Comparison of ENCODE assay signal across 9 mouse cellular contexts in the genomic region with DNA sequence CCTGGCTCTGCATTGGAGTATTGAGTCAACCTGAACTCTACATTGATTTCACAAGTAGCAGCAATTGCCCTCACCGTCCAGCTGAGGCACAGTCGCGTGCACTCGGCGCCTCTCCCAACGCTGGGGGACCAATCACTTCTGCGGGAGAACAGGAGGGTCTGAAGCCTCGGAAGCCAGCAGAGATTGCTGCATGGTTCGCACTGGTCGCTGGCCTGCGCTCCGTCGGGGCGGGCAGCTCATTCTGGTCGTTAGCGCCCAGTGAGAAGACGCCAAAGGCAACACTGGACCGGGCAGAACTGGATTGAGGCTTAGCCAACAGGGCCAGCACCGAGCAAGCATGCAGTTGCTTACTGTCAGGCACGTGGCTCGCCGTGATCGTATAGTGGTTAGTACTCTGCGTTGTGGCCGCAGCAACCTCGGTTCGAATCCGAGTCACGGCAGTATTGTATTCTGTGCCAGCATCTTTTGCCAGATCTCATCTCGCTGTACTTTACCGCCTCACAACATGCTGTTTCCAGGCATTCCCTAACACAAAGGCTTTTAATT. TPM values are rescaled to one million over a fixed set of nuclear protein-coding genes. Genes with fewer than 3 reads are reported as not detected.
DNase-seq lines count a peak whose midpoint lies in the region; ATAC-seq lines count a peak whose summit lies in the region.
"Had no signal": no experiment of that assay in that cellular context is flagged by ENCODE, and none has a peak within 500 bp of the region (broad histone marks: within the 10 kb centered on the region; RNA-seq: fewer than 3 reads in every experiment).

No protein-coding gene starts in this region.

- 5% methylated on average over 31 of the region's 31 CpGs for WGBS in kidney, embryonic 14.5 days
- WGBS in midbrain, embryonic 14.5 days, result 4% methylated on average over 31 of the region's 31 CpGs

- no peak overlapping the region for H3K9ac ChIP-seq in kidney, embryonic 14.5 days (ENCODE audit: low read depth, low read length)
- H3K9ac ChIP-seq in midbrain, embryonic 14.5 days (replicated peaks; ENCODE audit: low read length), result no peak overlapping the region

- no peaks in the 10 kb centered on the region for H3K36me3 ChIP-seq in kidney, embryonic 14.5 days (ENCODE audit: control insufficient read depth, insufficient read depth, low read length)
- no peaks in the 10 kb centered on the region for H3K36me3 ChIP-seq in midbrain, embryonic 14.5 days (ENCODE audit: control insufficient read depth, insufficient read depth, low read length)

- no peak overlapping the region for H3K27ac ChIP-seq in kidney, embryonic 14.5 days (ENCODE audit: low read depth, low read length)
- H3K27ac ChIP-seq in midbrain, embryonic 14.5 days (replicated peaks; ENCODE audit: low read depth, low read length), result no peak overlapping the region

- H3K27me3 ChIP-seq in kidney, embryonic 14.5 days (ENCODE audit: control insufficient read depth, insufficient read depth, low read length), result peaks cover 48% of the 10 kb centered on the region
- H3K27me3 ChIP-seq in midbrain, embryonic 14.5 days (ENCODE audit: control insufficient read depth, insufficient read depth, low read length), result peaks cover 57% of the 10 kb centered on the region

- peaks cover 5% of the 10 kb centered on the region; the same call in 1 of the 2 replicates for H3K4me1 ChIP-seq in kidney, embryonic 14.5 days (ENCODE audit: control insufficient read depth, insufficient read depth, low read length)
- H3K4me1 ChIP-seq in midbrain, embryonic 14.5 days (ENCODE audit: control insufficient read depth, insufficient read depth, low read length), result no peaks in the 10 kb centered on the region

- peak overlapping the region; percentile 30 for H3K4me2 ChIP-seq in kidney, embryonic 14.5 days (replicated peaks; ENCODE audit: low read depth, low read length)
- H3K4me2 ChIP-seq in midbrain, embryonic 14.5 days (ENCODE audit: low read length), result no peak overlapping the region; the same call in 1 of the 2 replicates

- no peak for DNase-seq in kidney, adult 18-20 months
- peak; percentile 86 for DNase-seq in embryo, embryonic 10 days (ENCODE audit: low spot score)
- peak; percentile 38 for DNase-seq in induced T-regulatory cell, adult 2 months (ENCODE audit: low read depth)
- peak; percentile 48 for DNase-seq in midbrain, embryonic 14.5 days
- DNase-seq in cerebellum, postnatal 36 days, result no peak
- DNase-seq in cerebellum, postnatal 4 days (ENCODE audit: low spot score in 2 of 2), result no peak
- no peak for DNase-seq in adipocyte (ENCODE audit: low spot score)

- peak; percentile 47; the same call in 1 of the 2 replicates for ATAC-seq in kidney, embryonic 14.5 days (ENCODE audit: low FRiP score, low TSS enrichment)
- ATAC-seq in midbrain, embryonic 14.5 days (ENCODE audit: low FRiP score, low TSS enrichment), result no peak

- H3K9me3 ChIP-seq in kidney, embryonic 14.5 days (ENCODE audit: control insufficient read depth, low read length), result no peaks in the 10 kb centered on the region; the same call in 1 of the 2 replicates
- H3K9me3 ChIP-seq in midbrain, embryonic 14.5 days (ENCODE audit: control insufficient read depth, low read length), result no peaks in the 10 kb centered on the region; the same call in 1 of the 2 replicates

- H3K4me3 ChIP-seq in kidney, embryonic 14.5 days (ENCODE audit: low read length), result peak overlapping the region; percentile 22
- H3K4me3 ChIP-seq in midbrain, embryonic 14.5 days (replicated peaks; ENCODE audit: low read depth, low read length), result no peak overlapping the region

RNA-seq across cellular contexts. Expression of a gene that starts 42.3 kb away (rescaled TPM):
- polyA plus RNA-seq in kidney, embryonic 14.5 days (2014; fragmentation: Nextera tagmentation; extraction: Ambion mirVana), result 0.20 TPM in 1 of 2 replicates, not detected in the other
- polyA plus RNA-seq in midbrain, embryonic 14.5 days (2014; fragmentation: Nextera tagmentation; extraction: Ambion mirVana), result not detected in 2 replicates
- polyA plus RNA-seq: small intestine, adult 2 months had no signal

Comparison
In these comparisons a context has a peak if more than half of its experiments do, and no peak if none do; other contexts are left out.
1. DNase-seq: peak in embryo, embryonic 10 days (single experiment), induced T-regulatory cell, adult 2 months (single experiment) and midbrain, embryonic 14.5 days (single experiment); none in kidney, adult 18-20 months (single experiment), cerebellum, postnatal 36 days (0 of 2), cerebellum, postnatal 4 days (0 of 2) and adipocyte (single experiment).